Mouse (Mus musculus) neural tube, embryonic 14.5 days (tissue): ENCODE results near the gene Gstp3. TPM values are rescaled to one million over a fixed set of nuclear protein-coding genes. Genes with fewer than 3 reads are reported as not detected.
"Not testable (repeated sequence)": the region's sequence is repeated elsewhere in the genome, so short reads cannot be mapped to it uniquely, and the experiment has no call there.

Experiments used
- ATAC-seq: fragments of 200-750 bp; cut with Nextera tagmentation; 2 replicates; pipeline ENCODE4 v1.8.0; 2017; ENCODE audit warnings: low read depth, mild to moderate bottlenecking, moderate TSS enrichment, moderate library complexity
- H3K27ac ChIP-seq: fragments of 300-500 bp; sonication (generic); 2 replicates; pipeline ENCODE4 v1.5.1; 2014; ENCODE audit warnings: low read depth, mild to moderate bottlenecking, control low read depth, low read length, moderate library complexity, mixed read lengths
- H3K27me3 ChIP-seq: fragments of 300-500 bp; sonication (generic); 2 replicates; pipeline ENCODE4 v1.6.1; 2014; ENCODE audit warnings: low read length; ENCODE audit not compliant: control insufficient read depth, insufficient read depth
- H3K36me3 ChIP-seq: fragments of 300-500 bp; sonication (generic); 2 replicates; pipeline ENCODE4 v1.6.1; 2014; ENCODE audit warnings: low read length, mixed read lengths; ENCODE audit not compliant: control insufficient read depth, insufficient read depth
- H3K4me1 ChIP-seq: fragments of 300-500 bp; sonication (generic); 2 replicates; pipeline ENCODE4 v1.6.1; 2014; ENCODE audit warnings: low read length; ENCODE audit not compliant: control insufficient read depth, insufficient read depth
- H3K4me2 ChIP-seq: fragments of 300-500 bp; sonication (generic); 2 replicates; pipeline ENCODE4 v1.6.1; 2014; ENCODE audit warnings: mild to moderate bottlenecking, low read depth, low read length, control low read depth
- H3K4me3 ChIP-seq: fragments of 300-500 bp; sonication (generic); 2 replicates; pipeline ENCODE4 v1.5.1; 2014; ENCODE audit warnings: low read depth, low read length, control low read depth, mixed read lengths
- H3K9ac ChIP-seq: fragments of 300-500 bp; sonication (generic); replicated peaks from 2 replicates; pipeline ENCODE4 v1.6.1; 2014; ENCODE audit warnings: low read depth, mild to moderate bottlenecking, control low read depth, low read length, mixed read lengths
- H3K9me3 ChIP-seq: fragments of 300-500 bp; sonication (generic); 2 replicates; pipeline ENCODE4 v1.6.1; 2016; ENCODE audit warnings: low read length; ENCODE audit not compliant: control insufficient read depth
- WGBS: fragments of 180-500 bp; shearing (Covaris S2); extraction: QIAGEN DNeasy Blood & Tissue Kit; methylation state at CpG from one replicate; pipeline ENCODE4 v1.1.7; 2014; 5-methylcytosine and 5-hydroxymethylcytosine counted together
- polyA plus RNA-seq: library from polyadenylated mRNA; unstranded; fragments of >200 nt; fragmentation: Nextera tagmentation; extraction: Ambion mirVana; gene quantifications from 2 replicates; pipeline ENCODE4 v1.2.1, GENCODE M21; 2014

Gstp3 gene
- polyA plus RNA-seq, 1 experiment from 2014 or later, result not detected

- Histone ChIP-seq H3K4me2 (no peak overlapping the region), H3K4me3 (no peak overlapping the region), H3K9me3 (no peaks in the 10 kb centered on the region), H3K27ac (no peak overlapping the region), H3K9ac (no peak overlapping the region), H3K27me3 (no peaks in the 10 kb centered on the region), H3K36me3 (no peaks in the 10 kb centered on the region), H3K4me1 (no peaks in the 10 kb centered on the region)
- no peak for ATAC-seq
- 93% methylated on average over 6 of the region's 6 CpGs for WGBS
Observed at GRCm38 (mm10) chr19:4071406-4071805, 12.0 kb upstream of the Gstp3 start.

GRCm38 (mm10) chr19:4070756-4071155 lies 11.4 kb upstream of the Gstp3 start:
- H3K4me2 ChIP-seq, result no peak overlapping the region
- WGBS, result 82% methylated on average over 8 of the region's 8 CpGs
- H3K9ac ChIP-seq, result no peak overlapping the region
- no peak for ATAC-seq
- no peak overlapping the region for H3K27ac ChIP-seq
- H3K4me3 ChIP-seq, result no peak overlapping the region
- no peaks in the 10 kb centered on the region for H3K9me3 ChIP-seq
- H3K36me3 ChIP-seq, result no peaks in the 10 kb centered on the region
- no peaks in the 10 kb centered on the region for H3K4me1 ChIP-seq
- no peaks in the 10 kb centered on the region for H3K27me3 ChIP-seq

- Histone ChIP-seq H3K4me1 (no peaks in the 10 kb centered on the region), H3K4me3 (no peak overlapping the region), H3K4me2 (no peak overlapping the region), H3K9me3 (no peaks in the 10 kb centered on the region), H3K27me3 (no peaks in the 10 kb centered on the region), H3K27ac (no peak overlapping the region), H3K9ac (no peak overlapping the region), H3K36me3 (no peaks in the 10 kb centered on the region)
- no peak for ATAC-seq
- WGBS, result 80% methylated on average over 15 of the region's 15 CpGs
Observed at GRCm38 (mm10) chr19:4070311-4070710, 10.9 kb upstream of the Gstp3 start.

- WGBS, result 74% methylated on average over 15 of the region's 15 CpGs
- no peaks in the 10 kb centered on the region for H3K9me3 ChIP-seq
- H3K4me3 ChIP-seq, result no peak overlapping the region
- H3K4me1 ChIP-seq, result no peaks in the 10 kb centered on the region
- no peak overlapping the region; the same call in 1 of the 2 replicates for H3K9ac ChIP-seq
- H3K4me2 ChIP-seq, result no peak overlapping the region
- no peak for ATAC-seq
- H3K27ac ChIP-seq, result no peak overlapping the region
- no peaks in the 10 kb centered on the region for H3K27me3 ChIP-seq
- no peaks in the 10 kb centered on the region for H3K36me3 ChIP-seq
Observed at GRCm38 (mm10) chr19:4068717-4069410, 9.5 kb upstream of the Gstp3 start.

GRCm38 (mm10) chr19:4068242-4068641 lies 8.9 kb upstream of the Gstp3 start:
- not testable (repeated sequence) for H3K27me3 ChIP-seq, H3K36me3 ChIP-seq, ATAC-seq, H3K4me3 ChIP-seq, H3K4me2 ChIP-seq, H3K4me1 ChIP-seq, H3K27ac ChIP-seq, H3K9ac ChIP-seq, H3K9me3 ChIP-seq
- 93% methylated on average over 2 of the region's 2 CpGs for WGBS

- Histone ChIP-seq H3K9ac (no peak overlapping the region), H3K9me3 (no peaks in the 10 kb centered on the region), H3K4me3 (no peak overlapping the region), H3K4me2 (no peak overlapping the region), H3K4me1 (no peaks in the 10 kb centered on the region), H3K36me3 (no peaks in the 10 kb centered on the region), H3K27ac (no peak overlapping the region), H3K27me3 (no peaks in the 10 kb centered on the region)
- ATAC-seq, result no peak
Observed at GRCm38 (mm10) chr19:4066877-4067276, 7.5 kb upstream of the Gstp3 start.

- H3K4me3 ChIP-seq, result no peak overlapping the region
- H3K9ac ChIP-seq, result no peak overlapping the region
- H3K9me3 ChIP-seq, result no peaks in the 10 kb centered on the region
- no peaks in the 10 kb centered on the region for H3K4me1 ChIP-seq
- no peaks in the 10 kb centered on the region for H3K27me3 ChIP-seq
- H3K27ac ChIP-seq, result no peak overlapping the region
- ATAC-seq, result no peak
- 88% methylated on average over 6 of the region's 6 CpGs for WGBS
- no peak overlapping the region for H3K4me2 ChIP-seq
- no peaks in the 10 kb centered on the region for H3K36me3 ChIP-seq
Observed at GRCm38 (mm10) chr19:4066280-4066679, 6.9 kb upstream of the Gstp3 start.

- not testable (repeated sequence) for H3K4me3 ChIP-seq, H3K4me1 ChIP-seq, H3K27ac ChIP-seq, H3K36me3 ChIP-seq, H3K27me3 ChIP-seq, H3K4me2 ChIP-seq, H3K9ac ChIP-seq, H3K9me3 ChIP-seq, ATAC-seq
- 45% methylated on average over 2 of the region's 11 CpGs for WGBS
Observed at GRCm38 (mm10) chr19:4064501-4064900, 5.1 kb upstream of the Gstp3 start.

- not testable (repeated sequence) for H3K27ac ChIP-seq, H3K4me3 ChIP-seq, H3K9me3 ChIP-seq, ATAC-seq, H3K4me1 ChIP-seq, H3K36me3 ChIP-seq, H3K4me2 ChIP-seq, H3K9ac ChIP-seq, H3K27me3 ChIP-seq
- WGBS, result 96% methylated on average over 2 of the region's 4 CpGs
Observed at GRCm38 (mm10) chr19:4063357-4063756, 4.0 kb upstream of the Gstp3 start.
